Mouse (Mus musculus): ENCODE data around the gene Tldc2.

DNA sequence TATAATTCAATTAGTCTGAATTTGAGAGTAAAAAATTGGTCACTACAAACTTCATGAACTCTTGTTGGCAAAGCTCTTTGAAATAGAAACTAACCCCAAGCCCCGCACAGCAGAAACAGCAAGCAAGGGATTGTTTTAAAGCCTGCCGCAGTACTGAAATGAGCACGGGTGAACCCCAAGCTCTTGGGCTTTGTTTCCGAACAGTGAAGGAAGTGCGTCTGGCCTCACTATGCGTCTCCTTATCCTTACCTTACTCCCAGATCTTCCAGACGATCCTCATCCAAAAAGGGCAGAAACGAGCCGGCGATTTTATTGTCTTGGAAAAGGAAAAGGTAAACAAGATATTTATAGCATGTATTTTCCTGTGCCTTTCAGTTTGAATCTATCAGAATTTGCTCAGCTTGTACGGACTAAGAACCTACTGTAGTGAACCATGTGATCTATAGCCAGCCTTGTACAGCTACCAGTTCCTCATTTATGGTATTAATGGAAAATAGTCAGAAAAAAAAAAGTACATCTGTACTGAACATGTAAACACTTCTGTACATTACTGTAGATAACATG, 42.8 kb downstream of the Tldc2 start:
- no peak for TF ChIP-seq CTCF (conservative IDR thresholded peaks at IDR 0.05 in 1 of 2, IDR thresholded peaks at IDR 0.05 in 1 of 2; ENCODE audit: low read depth in 2 of 2, low read length in 2 of 2)
- TF ChIP-seq NRF1 (IDR thresholded peaks at IDR 0.05; ENCODE audit: low read depth, low read length) = no peak
- TF ChIP-seq ZMIZ1 (IDR thresholded peaks at IDR 0.05; ENCODE audit: low read depth, low read length) = no peak
- no peak for TF ChIP-seq RAD21 (IDR thresholded peaks at IDR 0.05; ENCODE audit: low read depth, low read length)
- peak; percentile 72; the same call in 1 of the 2 replicates for TF ChIP-seq MYC (IDR thresholded peaks at IDR 0.05; ENCODE audit: low read depth, low read length)
- TF ChIP-seq ZNF384 (IDR thresholded peaks at IDR 0.05; ENCODE audit: low read depth, low read length) = peak; percentile 92
- no peak for TF ChIP-seq POLR2A (IDR thresholded peaks at IDR 0.05; ENCODE audit: low read depth, low read length)
- no peak for TF ChIP-seq HCFC1 (IDR thresholded peaks at IDR 0.05; ENCODE audit: low read depth, low read length)
- TF ChIP-seq EP300 (IDR thresholded peaks at IDR 0.05; ENCODE audit: low read length) = peak; percentile 71

Measured in CH12.LX (cell line).